ENCODE assay signal across 9 mouse cellular contexts in genomic region chr4:155839483-155839910, GRCm38 (mm10). TPM values are rescaled to one million over a fixed set of nuclear protein-coding genes. Genes with fewer than 3 reads are reported as not detected.
A peak's percentile ranks its signal among the peaks of the same experiment; 100 is the strongest.
DNase-seq lines count a peak whose midpoint lies in the region; ATAC-seq and TF ChIP-seq lines count a peak whose summit lies in the region.
"Had no signal": no experiment of that assay in that cellular context is flagged by ENCODE, and none has a peak within 500 bp of the region (broad histone marks: within the 10 kb centered on the region; RNA-seq: fewer than 3 reads in every experiment).

Gene Mxra8, plus strand, starts transcription at chr4:155839680.

- H3K36me3 ChIP-seq in C2C12 (ENCODE audit: control insufficient read depth, insufficient read depth): peaks cover 9% of the 10 kb centered on the region
- peaks cover 24% of the 10 kb centered on the region for H3K36me3 ChIP-seq in forebrain, embryonic 10.5 days (replicated peaks)
- peaks cover 33% of the 10 kb centered on the region for H3K36me3 ChIP-seq in midbrain, embryonic 10.5 days

- DNase-seq in R1 (ENCODE audit: low read depth, low spot score): peak; percentile 86
- peak; percentile 83 for DNase-seq in forebrain, embryonic 10.5 days (ENCODE audit: extremely low spot score, low spot score)
- peak; percentile 90 to 92 for DNase-seq in heart, postnatal 10 days
- DNase-seq in kidney, postnatal 36 days: peak; percentile 88 to 92
- DNase-seq in midbrain, embryonic 10.5 days (ENCODE audit: low spot score): peak; percentile 88
- DNase-seq in testis, postnatal 14 days (ENCODE audit: low spot score): peak; percentile 82

- TF ChIP-seq CTCF in C2C12 (IDR thresholded peaks at IDR 0.05; ENCODE audit: control insufficient read depth, insufficient read depth, insufficient read length): no peak

- H3K27ac ChIP-seq in forebrain, embryonic 10.5 days: peak within 1 kb of the TSS; percentile 85
- H3K27ac ChIP-seq in midbrain, embryonic 10.5 days (replicated peaks): peak within 1 kb of the TSS; percentile 87

- peaks cover 4% of the 10 kb centered on the region for H3K79me3 ChIP-seq in C2C12 (ENCODE audit: low read depth)

- no peak for ATAC-seq in frontal cortex, adult (ENCODE audit: low TSS enrichment)

- H3K27me3 ChIP-seq in C2C12 (ENCODE audit: control insufficient read depth, insufficient read depth, insufficient read length): no peaks in the 10 kb centered on the region
- H3K27me3 ChIP-seq in forebrain, embryonic 10.5 days (ENCODE audit: poor library complexity, severe bottlenecking): peaks cover 30% of the 10 kb centered on the region
- H3K27me3 ChIP-seq in midbrain, embryonic 10.5 days (ENCODE audit: low read depth, poor library complexity, severe bottlenecking): peaks cover 32% of the 10 kb centered on the region

- intact Hi-C loops in heart, postnatal 10 days (cut with DNase I): no loop called here

- H3K9me3 ChIP-seq in forebrain, embryonic 10.5 days: no peaks in the 10 kb centered on the region; the same call in 1 of the 2 replicates
- H3K9me3 ChIP-seq in midbrain, embryonic 10.5 days (replicated peaks): no peaks in the 10 kb centered on the region

- WGBS in forebrain, embryonic 10.5 days: under 1% methylated on average over 16 of the region's 16 CpGs
- WGBS in midbrain, embryonic 10.5 days: 1% methylated on average over 16 of the region's 16 CpGs

- H3K4me1 ChIP-seq in forebrain, embryonic 10.5 days: peaks cover 42% of the 10 kb centered on the region
- H3K4me1 ChIP-seq in midbrain, embryonic 10.5 days: peaks cover 36% of the 10 kb centered on the region

- H3ac ChIP-seq in C2C12 (ENCODE audit: control insufficient read depth, insufficient read length, low read depth): peak within 1 kb of the TSS; percentile 77

- H3K79me2 ChIP-seq in C2C12 (ENCODE audit: control insufficient read depth, insufficient read depth): peaks cover 14% of the 10 kb centered on the region

- peak within 1 kb of the TSS; percentile 37 for H3K4me3 ChIP-seq in C2C12 (ENCODE audit: insufficient read depth, poor library complexity, severe bottlenecking)
- peak within 1 kb of the TSS; percentile 56 for H3K4me3 ChIP-seq in forebrain, embryonic 10.5 days
- H3K4me3 ChIP-seq in midbrain, embryonic 10.5 days: peak within 1 kb of the TSS; percentile 66

TF ChIP-seq in C2C12, 6 proteins besides CTCF, POLR2A, EP300 and RAD21:
- TF ChIP-seq CEBPB (IDR thresholded peaks at IDR 0.05; ENCODE audit: low read depth) (no peak), MYOD1 (IDR thresholded peaks at IDR 0.05; ENCODE audit: control insufficient read depth, insufficient read length, low read depth) (no peak), MYOG (IDR thresholded peaks at IDR 0.05; ENCODE audit: control insufficient read depth, extremely low read depth, insufficient read length) (no peak), FOSL1 (IDR thresholded peaks at IDR 0.05; ENCODE audit: insufficient read depth, low read length, poor library complexity, severe bottlenecking) (no peak), USF1 (IDR thresholded peaks at IDR 0.05; ENCODE audit: low read depth) (no peak), MAX (IDR thresholded peaks at IDR 0.05) (no peak)

RNA-seq across cellular contexts. Expression of gene Mxra8, which starts in this region (rescaled TPM):
- polyA plus RNA-seq in C2C12 (2012; fragmentation: generic; extraction: Trizol): 38.0 TPM
- 37.6 and 39.4 TPM in 2 replicates for polyA plus RNA-seq in forebrain, embryonic 10.5 days (2016; fragmentation: Nextera tagmentation; extraction: Ambion mirVana)
- 10 to 100 TPM; 66.0 to 66.1 TPM for total RNA-seq in heart, postnatal 10 days (2021)
- polyA plus RNA-seq in midbrain, embryonic 10.5 days (2016; fragmentation: Nextera tagmentation; extraction: Ambion mirVana): 50.7 and 53.1 TPM in 2 replicates
- total RNA-seq: common myeloid progenitor, adult 5-6 weeks had no signal
